Comparison of ENCODE assay signal across 16 mouse cellular contexts in genomic region chr2:84626366-84626975, GRCm38 (mm10). TPM values are rescaled to one million over a fixed set of nuclear protein-coding genes. Genes with fewer than 3 reads are reported as not detected.
A peak's percentile ranks its signal among the peaks of the same experiment; 100 is the strongest.
DNase-seq lines count a peak whose midpoint lies in the region; ATAC-seq and TF ChIP-seq lines count a peak whose summit lies in the region.
"Had no signal": no experiment of that assay in that cellular context is flagged by ENCODE, and none has a peak within 500 bp of the region (broad histone marks: within the 10 kb centered on the region; RNA-seq: fewer than 3 reads in every experiment).

No protein-coding gene starts in this region.

- peaks cover 45% of the 10 kb centered on the region for H3K4me1 ChIP-seq in heart, embryonic 12.5 days (replicated peaks)
- peaks cover 28% of the 10 kb centered on the region for H3K4me1 ChIP-seq in heart, adult 2 months (ENCODE audit: control insufficient read depth, insufficient read depth, low read length)
- H3K4me1 ChIP-seq in liver, embryonic 16.5 days (ENCODE audit: control insufficient read depth, low read depth, low read length): peaks cover 27% of the 10 kb centered on the region
- peaks cover 3% of the 10 kb centered on the region; the same call in 1 of the 2 replicates for H3K4me1 ChIP-seq in embryonic facial prominence, embryonic 14.5 days (ENCODE audit: control insufficient read depth, insufficient read depth, low read length)
- peaks cover 13% of the 10 kb centered on the region; the same call in 1 of the 2 replicates for H3K4me1 ChIP-seq in stomach, embryonic 14.5 days (ENCODE audit: control insufficient read depth, insufficient read depth, low read length)
- H3K4me1 ChIP-seq in forebrain, embryonic 16.5 days (replicated peaks; ENCODE audit: control insufficient read depth, insufficient read depth, low read length): no peaks in the 10 kb centered on the region
- H3K4me1 ChIP-seq: neural tube, embryonic 12.5 days had no signal

- H3K4me2 ChIP-seq in heart, embryonic 12.5 days: peak overlapping the region; percentile 29
- H3K4me2 ChIP-seq in liver, embryonic 16.5 days (ENCODE audit: low read depth, low read length): no peak overlapping the region
- H3K4me2 ChIP-seq in embryonic facial prominence, embryonic 14.5 days (ENCODE audit: low read depth, low read length): no peak overlapping the region
- no peak overlapping the region for H3K4me2 ChIP-seq in stomach, embryonic 14.5 days (replicated peaks; ENCODE audit: low read depth, low read length)
- H3K4me2 ChIP-seq in forebrain, embryonic 16.5 days (ENCODE audit: low read length): no peak overlapping the region
- H3K4me2 ChIP-seq: neural tube, embryonic 12.5 days had no signal

- TF ChIP-seq CTCF in heart, adult 2 months (IDR thresholded peaks at IDR 0.05): no peak

- H3K27ac ChIP-seq in heart, embryonic 12.5 days (ENCODE audit: poor library complexity, severe bottlenecking): peak overlapping the region; percentile 79
- no peak overlapping the region; the same call in 1 of the 2 replicates for H3K27ac ChIP-seq in heart, adult 2 months
- H3K27ac ChIP-seq in liver, embryonic 16.5 days (ENCODE audit: low read length): peak overlapping the region; percentile 22
- peak overlapping the region; percentile 56; the same call in 1 of the 2 replicates for H3K27ac ChIP-seq in embryonic facial prominence, embryonic 14.5 days (replicated peaks; ENCODE audit: low read depth, low read length)
- peak overlapping the region; percentile 48; the same call in 1 of the 2 replicates for H3K27ac ChIP-seq in stomach, embryonic 14.5 days (ENCODE audit: low read length)
- H3K27ac ChIP-seq in forebrain, embryonic 16.5 days (ENCODE audit: low read length): no peak overlapping the region
- H3K27ac ChIP-seq: liver, embryonic 14.5 days; midbrain, embryonic 10.5 days; neural tube, embryonic 12.5 days had no signal

- H3K79me2 ChIP-seq in heart, adult 2 months (replicated peaks; ENCODE audit: control insufficient read depth, insufficient read depth, low read length): peaks cover 8% of the 10 kb centered on the region

- WGBS in heart, embryonic 12.5 days: 61% methylated on average over 7 of the region's 7 CpGs
- WGBS in heart, adult 2 months: 70% methylated on average over 7 of the region's 7 CpGs
- 68% methylated on average over 7 of the region's 7 CpGs for WGBS in liver, embryonic 16.5 days (ENCODE audit: insufficient replicate concordance)
- 78% methylated on average over 7 of the region's 7 CpGs for WGBS in embryonic facial prominence, embryonic 14.5 days
- 52% methylated on average over 7 of the region's 7 CpGs for WGBS in stomach, embryonic 14.5 days
- WGBS in forebrain, embryonic 16.5 days: 76% methylated on average over 7 of the region's 7 CpGs

- peaks cover 36% of the 10 kb centered on the region for H3K36me3 ChIP-seq in heart, embryonic 12.5 days
- H3K36me3 ChIP-seq in heart, adult 2 months (ENCODE audit: control insufficient read depth, insufficient read depth, low read length): peaks cover 75% of the 10 kb centered on the region
- no peaks in the 10 kb centered on the region for H3K36me3 ChIP-seq in liver, embryonic 16.5 days (ENCODE audit: control insufficient read depth, insufficient read depth)
- peaks cover 13% of the 10 kb centered on the region; the same call in 1 of the 2 replicates for H3K36me3 ChIP-seq in embryonic facial prominence, embryonic 14.5 days (ENCODE audit: control insufficient read depth, insufficient read depth, low read length)
- H3K36me3 ChIP-seq in stomach, embryonic 14.5 days (ENCODE audit: control insufficient read depth, insufficient read depth, low read length): peaks cover 8% of the 10 kb centered on the region
- no peaks in the 10 kb centered on the region; the same call in 1 of the 2 replicates for H3K36me3 ChIP-seq in forebrain, embryonic 16.5 days (ENCODE audit: control insufficient read depth, insufficient read depth)

- H3K27me3 ChIP-seq in heart, embryonic 12.5 days (replicated peaks): no peaks in the 10 kb centered on the region
- no peaks in the 10 kb centered on the region for H3K27me3 ChIP-seq in heart, adult 2 months (ENCODE audit: control insufficient read depth, insufficient read depth, low read length)
- H3K27me3 ChIP-seq in liver, embryonic 16.5 days (ENCODE audit: control insufficient read depth, insufficient read depth, low read depth, low read length): no peaks in the 10 kb centered on the region
- no peaks in the 10 kb centered on the region for H3K27me3 ChIP-seq in embryonic facial prominence, embryonic 14.5 days (replicated peaks; ENCODE audit: control insufficient read depth, insufficient read depth, low read length)
- no peaks in the 10 kb centered on the region for H3K27me3 ChIP-seq in stomach, embryonic 14.5 days (ENCODE audit: control insufficient read depth, insufficient read depth, low read length)
- H3K27me3 ChIP-seq in forebrain, embryonic 16.5 days (replicated peaks; ENCODE audit: control insufficient read depth, insufficient read depth, low read length): no peaks in the 10 kb centered on the region
- H3K27me3 ChIP-seq: neural tube, embryonic 12.5 days had no signal

- no peak for TF ChIP-seq EP300 in heart, adult 2 months (IDR thresholded peaks at IDR 0.05; ENCODE audit: insufficient read depth, low read depth, low read length)

- no peaks in the 10 kb centered on the region for H3K9me3 ChIP-seq in heart, embryonic 12.5 days (replicated peaks)
- H3K9me3 ChIP-seq in liver, embryonic 16.5 days (replicated peaks; ENCODE audit: control insufficient read depth, low read length): no peaks in the 10 kb centered on the region
- H3K9me3 ChIP-seq in embryonic facial prominence, embryonic 14.5 days (ENCODE audit: control insufficient read depth, low read length): no peaks in the 10 kb centered on the region
- no peaks in the 10 kb centered on the region for H3K9me3 ChIP-seq in stomach, embryonic 14.5 days (ENCODE audit: control insufficient read depth, low read depth, low read length)
- H3K9me3 ChIP-seq in forebrain, embryonic 16.5 days (ENCODE audit: control insufficient read depth, low read length): no peaks in the 10 kb centered on the region
- H3K9me3 ChIP-seq: midbrain, embryonic 10.5 days; neural tube, embryonic 12.5 days had no signal

- no peak for ATAC-seq in heart, embryonic 12.5 days (ENCODE audit: insufficient number of reproducible peaks, low FRiP score)
- ATAC-seq in liver, embryonic 16.5 days (ENCODE audit: low read depth): peak; percentile 46; the same call in 1 of the 2 replicates
- 0 out of 2 replicates have a peak, but pooled peaks have one; percentile 27 for ATAC-seq in embryonic facial prominence, embryonic 14.5 days (ENCODE audit: low read depth)
- ATAC-seq in stomach, embryonic 14.5 days (ENCODE audit: insufficient number of reproducible peaks, insufficient read depth, low FRiP score, low read depth): no peak
- ATAC-seq in forebrain, embryonic 16.5 days: no peak

- H3K4me3 ChIP-seq in heart, embryonic 12.5 days: no peak overlapping the region
- no peak overlapping the region for H3K4me3 ChIP-seq in heart, adult 2 months
- no peak overlapping the region for H3K4me3 ChIP-seq in liver, embryonic 16.5 days (ENCODE audit: low read depth, low read length)
- H3K4me3 ChIP-seq in embryonic facial prominence, embryonic 14.5 days (ENCODE audit: low read depth, low read length): no peak overlapping the region
- no peak overlapping the region for H3K4me3 ChIP-seq in stomach, embryonic 14.5 days (ENCODE audit: low read depth, low read length)
- H3K4me3 ChIP-seq in forebrain, embryonic 16.5 days (replicated peaks; ENCODE audit: low read length): no peak overlapping the region
- H3K4me3 ChIP-seq: midbrain, embryonic 10.5 days; neural tube, embryonic 12.5 days had no signal

- 0 out of 2 replicates have a peak overlapping the region, but pooled peaks have one; percentile 31 for H3K9ac ChIP-seq in heart, embryonic 12.5 days
- no peak overlapping the region for H3K9ac ChIP-seq in heart, adult 2 months (ENCODE audit: low read depth, low read length)
- H3K9ac ChIP-seq in liver, embryonic 16.5 days (ENCODE audit: low read depth, low read length): no peak overlapping the region
- H3K9ac ChIP-seq in embryonic facial prominence, embryonic 14.5 days (ENCODE audit: low read depth, low read length): no peak overlapping the region
- no peak overlapping the region for H3K9ac ChIP-seq in stomach, embryonic 14.5 days (replicated peaks; ENCODE audit: low read depth, low read length)
- H3K9ac ChIP-seq in forebrain, embryonic 16.5 days (replicated peaks; ENCODE audit: low read depth, low read length): no peak overlapping the region
- H3K9ac ChIP-seq: liver, embryonic 14.5 days; neural tube, embryonic 12.5 days had no signal

- intact Hi-C loops in heart, adult 2 months (cut with DNase I): no loop called here

- no peak for DNase-seq in heart, adult 2 months
- DNase-seq in liver: no peak
- DNase-seq in embryonic facial prominence, embryonic 14.5 days (ENCODE audit: low spot score): no peak
- no peak for DNase-seq in right cerebral cortex, postnatal 25 days
- DNase-seq: adrenal gland, adult 8-10 months; kidney, adult 11 months; thymus, adult 18-20 months had no signal

- TF ChIP-seq POLR2A in heart, adult 2 months (IDR thresholded peaks at IDR 0.05; ENCODE audit: insufficient read depth, low read depth, low read length): no peak

RNA-seq across cellular contexts. Expression of gene Ctnnd1, which starts 24.1 kb away (rescaled TPM):
- polyA plus RNA-seq in heart, embryonic 12.5 days (2016; fragmentation: Nextera tagmentation; extraction: Ambion mirVana): 105 and 109 TPM in 2 replicates
- total RNA-seq in heart, adult 2 months (2021): 10 to 100 TPM; 53.4 to 61.4 TPM
- polyA plus RNA-seq in heart, adult 2 months (2012; rRNA removed): 26.5 and 54.5 TPM in 2 replicates
- 14.9 and 16.0 TPM in 2 replicates for polyA plus RNA-seq in liver, embryonic 16.5 days (2015; fragmentation: Nextera tagmentation; extraction: Ambion mirVana)
- polyA plus RNA-seq in embryonic facial prominence, embryonic 14.5 days (2014; fragmentation: Nextera tagmentation; extraction: Ambion mirVana): 48.9 and 49.0 TPM in 2 replicates
- polyA plus RNA-seq in stomach, embryonic 14.5 days (2014; fragmentation: Nextera tagmentation; extraction: Ambion mirVana): 63.5 and 68.2 TPM in 2 replicates
- 41.7 and 45.6 TPM in 2 replicates for polyA plus RNA-seq in forebrain, embryonic 16.5 days (2015; fragmentation: Nextera tagmentation; extraction: Ambion mirVana)

RNA-seq across cellular contexts. Expression of gene Btbd18, which starts 32.4 kb away (rescaled TPM):
- 0.10 TPM in 2 replicates for polyA plus RNA-seq in heart, embryonic 12.5 days (2016; fragmentation: Nextera tagmentation; extraction: Ambion mirVana)
- total RNA-seq in heart, adult 2 months (2021): not detected
- not detected in 2 replicates for polyA plus RNA-seq in heart, adult 2 months (2012; rRNA removed)
- 0.04 TPM in 2 replicates for polyA plus RNA-seq in liver, embryonic 16.5 days (2015; fragmentation: Nextera tagmentation; extraction: Ambion mirVana)
- 0.14 TPM in 1 of 2 replicates, not detected in the other for polyA plus RNA-seq in embryonic facial prominence, embryonic 14.5 days (2014; fragmentation: Nextera tagmentation; extraction: Ambion mirVana)
- polyA plus RNA-seq in stomach, embryonic 14.5 days (2014; fragmentation: Nextera tagmentation; extraction: Ambion mirVana): 0.39 and 0.45 TPM in 2 replicates
- 0.41 and 0.52 TPM in 2 replicates for polyA plus RNA-seq in forebrain, embryonic 16.5 days (2015; fragmentation: Nextera tagmentation; extraction: Ambion mirVana)
- total RNA-seq: left cerebral cortex, adult 18-20 months had no signal
- polyA plus RNA-seq: gonadal fat pad, adult 2 months; liver, embryonic 14.5 days had no signal

RNA-seq across cellular contexts. Expression of gene Selenoh, which starts 44.1 kb away (rescaled TPM):
- 279 and 282 TPM in 2 replicates for polyA plus RNA-seq in heart, embryonic 12.5 days (2016; fragmentation: Nextera tagmentation; extraction: Ambion mirVana)
- 10 to 100 TPM; 21.8 to 28.0 TPM for total RNA-seq in heart, adult 2 months (2021)
- polyA plus RNA-seq in heart, adult 2 months (2012; rRNA removed): 18.0 and 19.6 TPM in 2 replicates
- polyA plus RNA-seq in liver, embryonic 16.5 days (2015; fragmentation: Nextera tagmentation; extraction: Ambion mirVana): 66.4 and 73.3 TPM in 2 replicates
- 237 and 272 TPM in 2 replicates for polyA plus RNA-seq in embryonic facial prominence, embryonic 14.5 days (2014; fragmentation: Nextera tagmentation; extraction: Ambion mirVana)
- polyA plus RNA-seq in stomach, embryonic 14.5 days (2014; fragmentation: Nextera tagmentation; extraction: Ambion mirVana): 262 and 316 TPM in 2 replicates
- 213 and 225 TPM in 2 replicates for polyA plus RNA-seq in forebrain, embryonic 16.5 days (2015; fragmentation: Nextera tagmentation; extraction: Ambion mirVana)

RNA-seq across cellular contexts. Expression of gene Gm28635, which starts 51.4 kb away (rescaled TPM):
- polyA plus RNA-seq in heart, embryonic 12.5 days (2016; fragmentation: Nextera tagmentation; extraction: Ambion mirVana): not detected in 2 replicates
- 1 to 10 TPM; 5.8 to 5.9 TPM for total RNA-seq in heart, adult 2 months (2021)
- not detected in 2 replicates for polyA plus RNA-seq in heart, adult 2 months (2012; rRNA removed)
- polyA plus RNA-seq in liver, embryonic 16.5 days (2015; fragmentation: Nextera tagmentation; extraction: Ambion mirVana): not detected in 2 replicates
- polyA plus RNA-seq in embryonic facial prominence, embryonic 14.5 days (2014; fragmentation: Nextera tagmentation; extraction: Ambion mirVana): not detected in 2 replicates
- not detected in 2 replicates for polyA plus RNA-seq in stomach, embryonic 14.5 days (2014; fragmentation: Nextera tagmentation; extraction: Ambion mirVana)
- not detected in 2 replicates for polyA plus RNA-seq in forebrain, embryonic 16.5 days (2015; fragmentation: Nextera tagmentation; extraction: Ambion mirVana)
- total RNA-seq: adrenal gland, adult 8-10 months had no signal
- polyA plus RNA-seq: gonadal fat pad, adult 2 months; midbrain, embryonic 10.5 days; neural tube, embryonic 12.5 days had no signal

RNA-seq across cellular contexts. Expression of gene Med19, which starts 51.7 kb away (rescaled TPM):
- polyA plus RNA-seq in heart, embryonic 12.5 days (2016; fragmentation: Nextera tagmentation; extraction: Ambion mirVana): 28.8 and 30.3 TPM in 2 replicates
- 10 to 100 TPM; 11.5 to 14.2 TPM for total RNA-seq in heart, adult 2 months (2021)
- polyA plus RNA-seq in heart, adult 2 months (2012; rRNA removed): 6.8 and 10.4 TPM in 2 replicates
- polyA plus RNA-seq in liver, embryonic 16.5 days (2015; fragmentation: Nextera tagmentation; extraction: Ambion mirVana): 17.1 TPM in 2 replicates
- 28.4 and 28.8 TPM in 2 replicates for polyA plus RNA-seq in embryonic facial prominence, embryonic 14.5 days (2014; fragmentation: Nextera tagmentation; extraction: Ambion mirVana)
- polyA plus RNA-seq in stomach, embryonic 14.5 days (2014; fragmentation: Nextera tagmentation; extraction: Ambion mirVana): 38.3 and 38.6 TPM in 2 replicates
- polyA plus RNA-seq in forebrain, embryonic 16.5 days (2015; fragmentation: Nextera tagmentation; extraction: Ambion mirVana): 53.8 and 54.3 TPM in 2 replicates

Comparison
In these comparisons a context has a peak if more than half of its experiments do, and no peak if none do; other contexts are left out.
1. H3K27ac ChIP-seq: peak in heart, embryonic 12.5 days (single experiment), liver, embryonic 16.5 days (single experiment), embryonic facial prominence, embryonic 14.5 days (single experiment) and stomach, embryonic 14.5 days (single experiment); none in heart, adult 2 months (single experiment) and forebrain, embryonic 16.5 days (single experiment).
2. ATAC-seq: peak in liver, embryonic 16.5 days (single experiment) and embryonic facial prominence, embryonic 14.5 days (single experiment); none in heart, embryonic 12.5 days (single experiment), stomach, embryonic 14.5 days (single experiment) and forebrain, embryonic 16.5 days (single experiment).